Mouse (Mus musculus): Measurements from ENCODE around the gene Rragc. TPM values are rescaled to one million over a fixed set of nuclear protein-coding genes. Genes with fewer than 3 reads are reported as not detected.

Gene Rragc
- 63.3 and 69.0 TPM in 2 replicates for polyA plus RNA-seq (2016; fragmentation: Nextera tagmentation; extraction: Ambion mirVana)

GRCm38 (mm10) chr4:123916748-123917547 is at the start of gene Rragc:
Gene Rragc, plus strand, starts transcription at chr4:123917446.
- Histone ChIP-seq H3K36me3 (peaks cover 29% of the 10 kb centered on the region), H3K27me3 (no peaks in the 10 kb centered on the region), H3K9ac (peak within 1 kb of the TSS; percentile 96), H3K4me1 (peaks cover 27% of the 10 kb centered on the region), H3K4me2 (replicated peaks) (peak within 1 kb of the TSS; percentile 93), H3K9me3 (replicated peaks) (no peaks in the 10 kb centered on the region), H3K4me3 (peak within 1 kb of the TSS; percentile 98), H3K27ac (peak within 1 kb of the TSS; percentile 86)
- WGBS, result 1% methylated on average over 46 of the region's 49 CpGs
- peak; percentile 99 for ATAC-seq (ENCODE audit: low FRiP score)

GRCm38 (mm10) chr4:123893726-123894125 is 23.5 kb upstream of the Rragc start:
- Histone ChIP-seq H3K27me3 (no peaks in the 10 kb centered on the region), H3K4me1 (no peaks in the 10 kb centered on the region), H3K36me3 (no peaks in the 10 kb centered on the region), H3K9ac (no peak overlapping the region), H3K27ac (no peak overlapping the region), H3K4me3 (no peak overlapping the region), H3K9me3 (replicated peaks) (no peaks in the 10 kb centered on the region), H3K4me2 (replicated peaks) (no peak overlapping the region)
- 92% methylated on average over 5 of the region's 5 CpGs for WGBS
- no peak for ATAC-seq (ENCODE audit: low FRiP score)

- Histone ChIP-seq H3K9ac (no peak overlapping the region), H3K9me3 (replicated peaks) (no peaks in the 10 kb centered on the region), H3K4me2 (replicated peaks) (no peak overlapping the region), H3K27ac (no peak overlapping the region), H3K4me3 (no peak overlapping the region), H3K36me3 (no peaks in the 10 kb centered on the region), H3K27me3 (no peaks in the 10 kb centered on the region), H3K4me1 (no peaks in the 10 kb centered on the region)
- ATAC-seq (ENCODE audit: low FRiP score), result no peak
- 87% methylated on average over 4 of the region's 4 CpGs for WGBS
These were observed 23.0 kb upstream of the Rragc start for GRCm38 (mm10) chr4:123894295-123894694.

GRCm38 (mm10) chr4:123898696-123899095 is 18.6 kb upstream of the Rragc start:
- Histone ChIP-seq H3K27ac (no peak overlapping the region), H3K36me3 (no peaks in the 10 kb centered on the region), H3K4me2 (replicated peaks) (no peak overlapping the region), H3K9ac (no peak overlapping the region), H3K4me1 (no peaks in the 10 kb centered on the region), H3K4me3 (no peak overlapping the region), H3K9me3 (replicated peaks) (no peaks in the 10 kb centered on the region), H3K27me3 (no peaks in the 10 kb centered on the region)
- ATAC-seq (ENCODE audit: low FRiP score), result no peak
- 12% methylated on average over 5 of the region's 5 CpGs for WGBS

GRCm38 (mm10) chr4:123903432-123903831 is 13.8 kb upstream of the Rragc start:
- Histone ChIP-seq H3K9me3 (replicated peaks) (no peaks in the 10 kb centered on the region), H3K4me3 (no peak overlapping the region), H3K27me3 (no peaks in the 10 kb centered on the region), H3K27ac (no peak overlapping the region), H3K36me3 (no peaks in the 10 kb centered on the region), H3K4me1 (peaks cover 15% of the 10 kb centered on the region), H3K4me2 (replicated peaks) (no peak overlapping the region), H3K9ac (no peak overlapping the region)
- 74% methylated on average over 3 of the region's 3 CpGs for WGBS
- no peak for ATAC-seq (ENCODE audit: low FRiP score)

GRCm38 (mm10) chr4:123904333-123905125 is 12.7 kb upstream of the Rragc start, which contains the start of gene Mycbp:
Gene Mycbp, plus strand, starts transcription at chr4:123904832.
- H3K4me3 ChIP-seq, result peak within 1 kb of the TSS; percentile 62
- peaks cover 15% of the 10 kb centered on the region for H3K4me1 ChIP-seq
- peak within 1 kb of the TSS; percentile 90 for H3K9ac ChIP-seq
- peak within 1 kb of the TSS; percentile 92 for H3K4me2 ChIP-seq (replicated peaks)
- no peaks in the 10 kb centered on the region for H3K9me3 ChIP-seq (replicated peaks)
- WGBS, result under 1% methylated on average over 44 of the region's 49 CpGs
- H3K36me3 ChIP-seq, result no peaks in the 10 kb centered on the region
- peak within 1 kb of the TSS; percentile 81 for H3K27ac ChIP-seq
- ATAC-seq (ENCODE audit: low FRiP score), result peak; percentile 100
- no peaks in the 10 kb centered on the region for H3K27me3 ChIP-seq

GRCm38 (mm10) chr4:123905126-123905668 is 12.0 kb upstream of the Rragc start:
- Histone ChIP-seq H3K4me2 (replicated peaks) (peak overlapping the region; percentile 92), H3K4me1 (peaks cover 15% of the 10 kb centered on the region), H3K9me3 (replicated peaks) (no peaks in the 10 kb centered on the region), H3K36me3 (no peaks in the 10 kb centered on the region), H3K9ac (peak overlapping the region; percentile 90), H3K4me3 (peak overlapping the region; percentile 62), H3K27me3 (no peaks in the 10 kb centered on the region), H3K27ac (peak overlapping the region; percentile 81)
- ATAC-seq (ENCODE audit: low FRiP score), result no peak
- under 1% methylated on average over 52 of the region's 53 CpGs for WGBS

GRCm38 (mm10) chr4:123911503-123911902 is 5.7 kb upstream of the Rragc start:
- H3K36me3 ChIP-seq, result peaks cover 20% of the 10 kb centered on the region
- no peaks in the 10 kb centered on the region for H3K9me3 ChIP-seq (replicated peaks)
- H3K4me2 ChIP-seq (replicated peaks), result no peak overlapping the region
- peaks cover 15% of the 10 kb centered on the region for H3K4me1 ChIP-seq
- no peaks in the 10 kb centered on the region for H3K27me3 ChIP-seq
- H3K27ac ChIP-seq, result no peak overlapping the region
- H3K9ac ChIP-seq, result no peak overlapping the region
- no peak overlapping the region for H3K4me3 ChIP-seq
- 87% methylated on average over 4 of the region's 4 CpGs for WGBS
- no peak for ATAC-seq (ENCODE audit: low FRiP score)

GRCm38 (mm10) chr4:123912431-123912830 is 4.8 kb upstream of the Rragc start:
- ATAC-seq (ENCODE audit: low FRiP score), result no peak
- Histone ChIP-seq H3K27me3 (no peaks in the 10 kb centered on the region), H3K4me3 (no peak overlapping the region), H3K4me2 (replicated peaks) (no peak overlapping the region), H3K4me1 (peaks cover 14% of the 10 kb centered on the region), H3K27ac (no peak overlapping the region), H3K9ac (no peak overlapping the region), H3K9me3 (replicated peaks) (no peaks in the 10 kb centered on the region), H3K36me3 (peaks cover 20% of the 10 kb centered on the region)
- WGBS, result 74% methylated on average over 2 of the region's 2 CpGs

GRCm38 (mm10) chr4:123917548-123918140 is 398 bp downstream of the Rragc start, which contains the start of gene 4930535I16Rik:
Gene 4930535I16Rik, minus strand, starts transcription at chr4:123918022.
- Histone ChIP-seq H3K36me3 (peaks cover 29% of the 10 kb centered on the region), H3K4me2 (replicated peaks) (peak within 1 kb of the TSS; percentile 93), H3K27me3 (no peaks in the 10 kb centered on the region), H3K4me3 (peak within 1 kb of the TSS; percentile 98), H3K27ac (peak within 1 kb of the TSS; percentile 86), H3K4me1 (peaks cover 27% of the 10 kb centered on the region), H3K9me3 (replicated peaks) (no peaks in the 10 kb centered on the region), H3K9ac (peak within 1 kb of the TSS; percentile 96)
- 0% methylated on average over 49 of the region's 63 CpGs for WGBS
- ATAC-seq (ENCODE audit: low FRiP score), result peak; percentile 55

- no peak for ATAC-seq (ENCODE audit: low FRiP score)
- 59% methylated on average over 2 of the region's 2 CpGs for WGBS
- no peak overlapping the region for H3K27ac ChIP-seq
- peaks cover 33% of the 10 kb centered on the region for H3K36me3 ChIP-seq
- H3K27me3 ChIP-seq, result no peaks in the 10 kb centered on the region
- H3K9ac ChIP-seq, result peak overlapping the region; percentile 96
- H3K4me1 ChIP-seq, result peaks cover 27% of the 10 kb centered on the region
- peak overlapping the region; percentile 98; the same call in 1 of the 2 replicates for H3K4me3 ChIP-seq
- H3K9me3 ChIP-seq (replicated peaks), result no peaks in the 10 kb centered on the region
- H3K4me2 ChIP-seq (replicated peaks), result peak overlapping the region; percentile 93
These were observed 1.6 kb downstream of the Rragc start for GRCm38 (mm10) chr4:123918851-123919250.
